10 mouse cellular contexts compared by ENCODE assay signal in the genomic region with DNA sequence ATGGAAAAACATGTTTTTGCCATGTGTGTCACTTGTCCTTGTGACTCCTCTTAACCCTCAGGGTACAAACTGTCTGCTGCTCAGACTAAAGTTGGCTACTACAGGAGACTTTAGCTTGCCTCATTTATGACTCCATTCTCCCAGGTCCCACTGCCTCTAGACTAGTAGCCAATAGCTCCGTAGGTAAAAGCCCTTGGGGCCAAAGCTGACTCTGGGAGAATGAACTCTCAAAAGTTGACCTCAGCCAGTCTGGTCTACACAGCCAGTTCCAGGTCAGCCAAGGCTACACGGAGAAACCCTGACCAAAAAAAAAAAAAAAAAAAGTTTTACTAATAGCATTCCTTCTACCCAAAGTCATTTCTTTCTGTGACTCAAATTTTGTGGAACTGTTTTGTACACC. TPM values are rescaled to one million over a fixed set of nuclear protein-coding genes. Genes with fewer than 3 reads are reported as not detected.
DNase-seq lines count a peak whose midpoint lies in the region; ATAC-seq lines count a peak whose summit lies in the region.
"Had no signal": no experiment of that assay in that cellular context is flagged by ENCODE, and none has a peak within 500 bp of the region (broad histone marks: within the 10 kb centered on the region; RNA-seq: fewer than 3 reads in every experiment).

No protein-coding gene starts in this region.

- H3K9ac ChIP-seq in heart, embryonic 13.5 days: peak overlapping the region; percentile 83
- H3K9ac ChIP-seq in midbrain, embryonic 12.5 days (replicated peaks): peak overlapping the region; percentile 55; the same call in 1 of the 2 replicates
- H3K9ac ChIP-seq in midbrain, embryonic 15.5 days: no peak overlapping the region
- H3K9ac ChIP-seq in forebrain, embryonic 16.5 days (replicated peaks; ENCODE audit: low read depth, low read length): no peak overlapping the region
- no peak overlapping the region for H3K9ac ChIP-seq in neural tube, embryonic 12.5 days

- DNase-seq in heart, adult 8-10 months (ENCODE audit: low spot score): no peak
- DNase-seq in layer of hippocampus, postnatal 25 days (ENCODE audit: extremely low spot score in 1 of 2, low spot score in 1 of 2): no peak
- DNase-seq in layer of hippocampus, adult 9-11 months: no peak
- DNase-seq: cerebellum, adult 11 months; gastrocnemius, postnatal 25 days had no signal

- H3K27me3 ChIP-seq in heart, embryonic 13.5 days (replicated peaks): no peaks in the 10 kb centered on the region
- no peaks in the 10 kb centered on the region for H3K27me3 ChIP-seq in midbrain, embryonic 12.5 days
- H3K27me3 ChIP-seq in midbrain, embryonic 15.5 days (replicated peaks): no peaks in the 10 kb centered on the region
- no peaks in the 10 kb centered on the region for H3K27me3 ChIP-seq in forebrain, embryonic 16.5 days (replicated peaks; ENCODE audit: control insufficient read depth, insufficient read depth, low read length)
- H3K27me3 ChIP-seq in neural tube, embryonic 12.5 days (replicated peaks): no peaks in the 10 kb centered on the region

- H3K9me3 ChIP-seq in heart, embryonic 13.5 days: no peaks in the 10 kb centered on the region
- H3K9me3 ChIP-seq in midbrain, embryonic 12.5 days: no peaks in the 10 kb centered on the region
- no peaks in the 10 kb centered on the region for H3K9me3 ChIP-seq in midbrain, embryonic 15.5 days
- H3K9me3 ChIP-seq in forebrain, embryonic 16.5 days (ENCODE audit: control insufficient read depth, low read length): no peaks in the 10 kb centered on the region
- no peaks in the 10 kb centered on the region for H3K9me3 ChIP-seq in neural tube, embryonic 12.5 days

- H3K4me2 ChIP-seq in heart, embryonic 13.5 days: peak overlapping the region; percentile 94
- H3K4me2 ChIP-seq in midbrain, embryonic 12.5 days (replicated peaks): peak overlapping the region; percentile 84
- no peak overlapping the region for H3K4me2 ChIP-seq in midbrain, embryonic 15.5 days
- no peak overlapping the region; the same call in 1 of the 2 replicates for H3K4me2 ChIP-seq in forebrain, embryonic 16.5 days (ENCODE audit: low read length)
- peak overlapping the region; percentile 92 for H3K4me2 ChIP-seq in neural tube, embryonic 12.5 days (replicated peaks)

- no peak overlapping the region for H3K27ac ChIP-seq in heart, embryonic 13.5 days (replicated peaks)
- no peak overlapping the region for H3K27ac ChIP-seq in midbrain, embryonic 12.5 days (replicated peaks)
- H3K27ac ChIP-seq in midbrain, embryonic 15.5 days: no peak overlapping the region
- no peak overlapping the region for H3K27ac ChIP-seq in forebrain, embryonic 16.5 days (ENCODE audit: low read length)
- H3K27ac ChIP-seq in neural tube, embryonic 12.5 days: no peak overlapping the region

- ATAC-seq in heart, embryonic 13.5 days (ENCODE audit: extremely low read depth, insufficient number of reproducible peaks, low FRiP score, low TSS enrichment): no peak
- no peak for ATAC-seq in midbrain, embryonic 12.5 days (ENCODE audit: low FRiP score, low read depth)
- ATAC-seq in midbrain, embryonic 15.5 days (replicated peaks): no peak
- ATAC-seq in forebrain, embryonic 16.5 days: no peak
- ATAC-seq in neural tube, embryonic 12.5 days (ENCODE audit: low FRiP score, low read depth): no peak

- no peaks in the 10 kb centered on the region for H3K36me3 ChIP-seq in heart, embryonic 13.5 days
- H3K36me3 ChIP-seq in midbrain, embryonic 12.5 days: no peaks in the 10 kb centered on the region
- no peaks in the 10 kb centered on the region for H3K36me3 ChIP-seq in midbrain, embryonic 15.5 days (replicated peaks)
- H3K36me3 ChIP-seq in forebrain, embryonic 16.5 days (ENCODE audit: control insufficient read depth, insufficient read depth): no peaks in the 10 kb centered on the region
- H3K36me3 ChIP-seq in neural tube, embryonic 12.5 days: no peaks in the 10 kb centered on the region; the same call in 1 of the 2 replicates

- WGBS in heart, embryonic 13.5 days: 60% methylated on average over 2 of the region's 2 CpGs
- WGBS in midbrain, embryonic 12.5 days: 67% methylated on average over 2 of the region's 2 CpGs
- WGBS in midbrain, embryonic 15.5 days: 64% methylated on average over 2 of the region's 2 CpGs
- 65% methylated on average over 2 of the region's 2 CpGs for WGBS in forebrain, embryonic 16.5 days
- WGBS in neural tube, embryonic 12.5 days: 55% methylated on average over 2 of the region's 2 CpGs

- H3K4me3 ChIP-seq in heart, embryonic 13.5 days: peak overlapping the region; percentile 86
- peak overlapping the region; percentile 65; the same call in 1 of the 2 replicates for H3K4me3 ChIP-seq in midbrain, embryonic 12.5 days
- H3K4me3 ChIP-seq in midbrain, embryonic 15.5 days: no peak overlapping the region
- H3K4me3 ChIP-seq in forebrain, embryonic 16.5 days (replicated peaks; ENCODE audit: low read length): peak overlapping the region; percentile 4; the same call in 1 of the 2 replicates
- no peak overlapping the region for H3K4me3 ChIP-seq in neural tube, embryonic 12.5 days

- H3K4me1 ChIP-seq in heart, embryonic 13.5 days: peaks cover 37% of the 10 kb centered on the region
- H3K4me1 ChIP-seq in midbrain, embryonic 12.5 days: peaks cover 13% of the 10 kb centered on the region
- H3K4me1 ChIP-seq in midbrain, embryonic 15.5 days: peaks cover 13% of the 10 kb centered on the region
- peaks cover 10% of the 10 kb centered on the region for H3K4me1 ChIP-seq in forebrain, embryonic 16.5 days (replicated peaks; ENCODE audit: control insufficient read depth, insufficient read depth, low read length)
- H3K4me1 ChIP-seq in neural tube, embryonic 12.5 days: peaks cover 6% of the 10 kb centered on the region; the same call in 1 of the 2 replicates

RNA-seq across cellular contexts. Expression of a gene that starts 1.0 kb away (rescaled TPM):
- polyA plus RNA-seq in heart, embryonic 13.5 days (2015; fragmentation: Nextera tagmentation; extraction: Ambion mirVana): 0.37 and 0.39 TPM in 2 replicates
- total RNA-seq in heart, adult 8-10 months (2022): under 1 TPM in 1 of 4 experiments, not detected in 3; 0.44 TPM
- polyA plus RNA-seq in midbrain, embryonic 12.5 days (2016; fragmentation: Nextera tagmentation; extraction: Ambion mirVana): 0.48 and 0.66 TPM in 2 replicates
- polyA plus RNA-seq in midbrain, embryonic 15.5 days (2015; fragmentation: Nextera tagmentation; extraction: Ambion mirVana): 1.3 and 1.5 TPM in 2 replicates
- 0.36 and 0.42 TPM in 2 replicates for polyA plus RNA-seq in forebrain, embryonic 16.5 days (2015; fragmentation: Nextera tagmentation; extraction: Ambion mirVana)
- 0.52 and 0.78 TPM in 2 replicates for polyA plus RNA-seq in neural tube, embryonic 12.5 days (2016; fragmentation: Nextera tagmentation; extraction: Ambion mirVana)
- total RNA-seq in layer of hippocampus, postnatal 25 days (2021): under 1 TPM; 0.22 to 0.73 TPM

RNA-seq across cellular contexts. Expression of a gene that starts 1.3 kb away (rescaled TPM):
- polyA plus RNA-seq in heart, embryonic 13.5 days (2015; fragmentation: Nextera tagmentation; extraction: Ambion mirVana): 7.1 and 8.5 TPM in 2 replicates
- total RNA-seq in heart, adult 8-10 months (2022): 1 to 10 TPM in 1 of 4 experiments, under 1 TPM in 3; 0.41 to 1.5 (median 0.84) TPM
- 11.3 and 13.4 TPM in 2 replicates for polyA plus RNA-seq in midbrain, embryonic 12.5 days (2016; fragmentation: Nextera tagmentation; extraction: Ambion mirVana)
- polyA plus RNA-seq in midbrain, embryonic 15.5 days (2015; fragmentation: Nextera tagmentation; extraction: Ambion mirVana): 3.6 and 3.8 TPM in 2 replicates
- polyA plus RNA-seq in forebrain, embryonic 16.5 days (2015; fragmentation: Nextera tagmentation; extraction: Ambion mirVana): 6.2 and 8.2 TPM in 2 replicates
- 6.6 and 9.7 TPM in 2 replicates for polyA plus RNA-seq in neural tube, embryonic 12.5 days (2016; fragmentation: Nextera tagmentation; extraction: Ambion mirVana)
- total RNA-seq in layer of hippocampus, postnatal 25 days (2021): 1 to 10 TPM; 1.4 to 1.7 TPM

RNA-seq across cellular contexts. Expression of a gene that starts 12.6 kb away (rescaled TPM):
- 10.2 and 14.9 TPM in 2 replicates for polyA plus RNA-seq in heart, embryonic 13.5 days (2015; fragmentation: Nextera tagmentation; extraction: Ambion mirVana)
- 1 to 10 TPM; 4.7 to 8.7 (median 7.4) TPM for total RNA-seq in heart, adult 8-10 months (2022)
- polyA plus RNA-seq in midbrain, embryonic 12.5 days (2016; fragmentation: Nextera tagmentation; extraction: Ambion mirVana): 76.3 and 88.6 TPM in 2 replicates
- 106 and 110 TPM in 2 replicates for polyA plus RNA-seq in midbrain, embryonic 15.5 days (2015; fragmentation: Nextera tagmentation; extraction: Ambion mirVana)
- 129 and 145 TPM in 2 replicates for polyA plus RNA-seq in forebrain, embryonic 16.5 days (2015; fragmentation: Nextera tagmentation; extraction: Ambion mirVana)
- polyA plus RNA-seq in neural tube, embryonic 12.5 days (2016; fragmentation: Nextera tagmentation; extraction: Ambion mirVana): 74.3 and 87.2 TPM in 2 replicates
- total RNA-seq in layer of hippocampus, postnatal 25 days (2021): 100 to 1,000 TPM; 437 to 515 TPM

RNA-seq across cellular contexts. Expression of a gene that starts 29.6 kb away (rescaled TPM):
- polyA plus RNA-seq in heart, embryonic 13.5 days (2015; fragmentation: Nextera tagmentation; extraction: Ambion mirVana): 60.5 and 66.1 TPM in 2 replicates
- 10 to 100 TPM; 28.6 to 34.0 (median 32.5) TPM for total RNA-seq in heart, adult 8-10 months (2022)
- 86.9 and 92.9 TPM in 2 replicates for polyA plus RNA-seq in midbrain, embryonic 12.5 days (2016; fragmentation: Nextera tagmentation; extraction: Ambion mirVana)
- polyA plus RNA-seq in midbrain, embryonic 15.5 days (2015; fragmentation: Nextera tagmentation; extraction: Ambion mirVana): 134 and 135 TPM in 2 replicates
- 93.6 and 104 TPM in 2 replicates for polyA plus RNA-seq in forebrain, embryonic 16.5 days (2015; fragmentation: Nextera tagmentation; extraction: Ambion mirVana)
- polyA plus RNA-seq in neural tube, embryonic 12.5 days (2016; fragmentation: Nextera tagmentation; extraction: Ambion mirVana): 93.4 and 95.9 TPM in 2 replicates
- 10 to 100 TPM; 47.1 to 55.1 TPM for total RNA-seq in layer of hippocampus, postnatal 25 days (2021)

RNA-seq across cellular contexts. Expression of a gene that starts 35.7 kb away (rescaled TPM):
- polyA plus RNA-seq in heart, embryonic 13.5 days (2015; fragmentation: Nextera tagmentation; extraction: Ambion mirVana): 18.3 and 20.2 TPM in 2 replicates
- 1 to 10 TPM in 1 of 4 experiments, under 1 TPM in 3; 0.46 to 1.9 (median 0.76) TPM for total RNA-seq in heart, adult 8-10 months (2022)
- polyA plus RNA-seq in midbrain, embryonic 12.5 days (2016; fragmentation: Nextera tagmentation; extraction: Ambion mirVana): 17.5 and 19.0 TPM in 2 replicates
- 16.6 and 17.5 TPM in 2 replicates for polyA plus RNA-seq in midbrain, embryonic 15.5 days (2015; fragmentation: Nextera tagmentation; extraction: Ambion mirVana)
- 8.5 and 11.7 TPM in 2 replicates for polyA plus RNA-seq in forebrain, embryonic 16.5 days (2015; fragmentation: Nextera tagmentation; extraction: Ambion mirVana)
- polyA plus RNA-seq in neural tube, embryonic 12.5 days (2016; fragmentation: Nextera tagmentation; extraction: Ambion mirVana): 21.8 and 24.3 TPM in 2 replicates
- total RNA-seq in layer of hippocampus, postnatal 25 days (2021): 10 to 100 TPM in 1 of 2 experiments, 1 to 10 TPM in 1; 6.4 to 13.1 TPM

Comparison
In these comparisons a context has a peak if more than half of its experiments do, and no peak if none do; other contexts are left out.
1. H3K4me2 ChIP-seq: peak in heart, embryonic 13.5 days (single experiment), midbrain, embryonic 12.5 days (single experiment) and neural tube, embryonic 12.5 days (single experiment); none in midbrain, embryonic 15.5 days (single experiment) and forebrain, embryonic 16.5 days (single experiment).
2. H3K4me3 ChIP-seq: peak in heart, embryonic 13.5 days (single experiment), midbrain, embryonic 12.5 days (single experiment) and forebrain, embryonic 16.5 days (single experiment); none in midbrain, embryonic 15.5 days (single experiment) and neural tube, embryonic 12.5 days (single experiment).
3. H3K9ac ChIP-seq: peak in heart, embryonic 13.5 days (single experiment) and midbrain, embryonic 12.5 days (single experiment); none in midbrain, embryonic 15.5 days (single experiment), forebrain, embryonic 16.5 days (single experiment) and neural tube, embryonic 12.5 days (single experiment).